Mouse (Mus musculus): Measurements from ENCODE around the gene Dlg1.

GRCm38 (mm10) chr16:31657502-31657901 is 5.7 kb upstream of the Dlg1 start:
- no peak for TF ChIP-seq CTCF (IDR thresholded peaks at IDR 0.05; ENCODE audit: control insufficient read depth, insufficient read depth, insufficient read length)
- no peak for TF ChIP-seq USF1 (IDR thresholded peaks at IDR 0.05; ENCODE audit: low read depth)
- no peak for TF ChIP-seq MAX (IDR thresholded peaks at IDR 0.05)
- TF ChIP-seq MYOD1 (IDR thresholded peaks at IDR 0.05; ENCODE audit: control insufficient read depth, insufficient read length, low read depth), result no peak
- TF ChIP-seq CEBPB (IDR thresholded peaks at IDR 0.05; ENCODE audit: low read depth), result no peak

Data from C2C12 (cell line).